Mouse (Mus musculus) monocyte, adult 5-6 weeks (primary cell): ENCODE measurements around the gene Sh3bp5. TPM values are rescaled to one million over a fixed set of nuclear protein-coding genes. Genes with fewer than 3 reads are reported as not detected.
A peak's percentile ranks its signal among the peaks of the same experiment; 100 is the strongest.

Experiments
- ATAC-seq: fragments of 153-309, 156-312 bp; replicated peaks from 2 replicates; pipeline ENCODE4 v1.8.0; 2017; ENCODE audit warnings: mild to moderate bottlenecking; ENCODE audit not compliant: low TSS enrichment, insufficient number of reproducible peaks, severe bottlenecking, poor library complexity, low FRiP score
- total RNA-seq: library from RNA; stranded (forward); fragments of 200-1000, 200-491, 200-594 nt; gene quantifications from 3 replicates; pipeline ENCODE4 v1.2.3, GENCODE M21; 2017

Gene Sh3bp5
- total RNA-seq, 1 experiment from 2014 or later: 51.1 TPM

GRCm38 (mm10) chr14:31327196-31327595 is 108.7 kb downstream of the Sh3bp5 start:
- ATAC-seq: no peak

GRCm38 (mm10) chr14:31326770-31327169 is 109.1 kb downstream of the Sh3bp5 start:
- ATAC-seq: no peak

- ATAC-seq: no peak
Measured at GRCm38 (mm10) chr14:31325551-31325950, 110.3 kb downstream of the Sh3bp5 start.

GRCm38 (mm10) chr14:31324851-31325250 is 111.0 kb downstream of the Sh3bp5 start:
- no peak for ATAC-seq

GRCm38 (mm10) chr14:31323849-31324792 is 111.8 kb downstream of the Sh3bp5 start, which contains the start of gene Dnah1:
Gene Dnah1 (minus strand): TSS chr14:31323896.
- ATAC-seq: peak; percentile 75

GRCm38 (mm10) chr14:31323189-31323588 is 112.7 kb downstream of the Sh3bp5 start:
- ATAC-seq: no peak

- no peak for ATAC-seq
Measured at GRCm38 (mm10) chr14:31322191-31322590, 113.7 kb downstream of the Sh3bp5 start.

GRCm38 (mm10) chr14:31321181-31321580 is 114.7 kb downstream of the Sh3bp5 start:
- ATAC-seq: no peak

GRCm38 (mm10) chr14:31319546-31319945 is 116.3 kb downstream of the Sh3bp5 start:
- no peak for ATAC-seq

- no peak for ATAC-seq
Measured at GRCm38 (mm10) chr14:31317754-31318153, 118.1 kb downstream of the Sh3bp5 start.

- no peak for ATAC-seq
Measured at GRCm38 (mm10) chr14:31316613-31317012, 119.3 kb downstream of the Sh3bp5 start.

- ATAC-seq: no peak
Measured at GRCm38 (mm10) chr14:31313192-31313591, 122.7 kb downstream of the Sh3bp5 start.

Other genes with a start within 250 kb of the Sh3bp5 start
- not detected in 3 replicates for gene Tnnc1, start 227.8 kb downstream of the Sh3bp5 start, total RNA-seq
- gene Nisch, start 219.1 kb downstream of the Sh3bp5 start, total RNA-seq: 88.8 to 157 TPM (median 111 TPM) in 3 replicates
- gene Sema3g, start 218.2 kb downstream of the Sh3bp5 start, total RNA-seq: not detected in 3 replicates
- 13.2 to 19.6 TPM (median 14.0 TPM) in 3 replicates for gene Phf7, start 184.8 kb downstream of the Sh3bp5 start, total RNA-seq
- 40.4 to 69.5 TPM (median 59.6 TPM) in 3 replicates for gene Bap1, start 184.6 kb downstream of the Sh3bp5 start, total RNA-seq
- under 0.01 TPM in 1 of 3 replicates, not detected in the others for gene Dnah1, start 112.2 kb downstream of the Sh3bp5 start, total RNA-seq
- 67.9 to 73.5 TPM (median 73.1 TPM) in 3 replicates for gene Capn7, start 99.4 kb downstream of the Sh3bp5 start, total RNA-seq
- gene Eaf1, start 58.3 kb upstream of the Sh3bp5 start, total RNA-seq: 29.3 to 40.9 TPM (median 37.0 TPM) in 3 replicates
- 46.2 to 75.1 TPM (median 57.2 TPM) in 3 replicates for gene Mettl6, start 59.0 kb upstream of the Sh3bp5 start, total RNA-seq
- 0.19 to 1.0 TPM in 2 of 3 replicates, not detected in the other for gene Colq, start 155.3 kb upstream of the Sh3bp5 start, total RNA-seq
- gene Gm49387, start 204.8 kb upstream of the Sh3bp5 start, total RNA-seq: not detected in 3 replicates
- 2.1 to 9.9 TPM (median 9.9 TPM) in 3 replicates for gene Btd, start 204.9 kb upstream of the Sh3bp5 start, total RNA-seq
- 10.1 to 31.8 TPM (median 11.9 TPM) in 3 replicates for gene Hacl1, start 205.2 kb upstream of the Sh3bp5 start, total RNA-seq